Mouse (Mus musculus) megakaryocyte, embryonic 14.5 days (primary cell): ENCODE results near the gene Kansl3.

Experiments used
- FLI1 ChIP-seq: IDR thresholded peaks from 2 replicates; pipeline ENCODE4 v1.6.1; 2012; ENCODE audit warnings: low read length, inconsistent platforms, mixed read lengths
- GATA1 ChIP-seq: IDR thresholded peaks from 3 replicates; pipeline ENCODE4 v1.6.1; 2012; ENCODE audit warnings: mixed read lengths, low read length, inconsistent platforms, borderline replicate concordance

DNA sequence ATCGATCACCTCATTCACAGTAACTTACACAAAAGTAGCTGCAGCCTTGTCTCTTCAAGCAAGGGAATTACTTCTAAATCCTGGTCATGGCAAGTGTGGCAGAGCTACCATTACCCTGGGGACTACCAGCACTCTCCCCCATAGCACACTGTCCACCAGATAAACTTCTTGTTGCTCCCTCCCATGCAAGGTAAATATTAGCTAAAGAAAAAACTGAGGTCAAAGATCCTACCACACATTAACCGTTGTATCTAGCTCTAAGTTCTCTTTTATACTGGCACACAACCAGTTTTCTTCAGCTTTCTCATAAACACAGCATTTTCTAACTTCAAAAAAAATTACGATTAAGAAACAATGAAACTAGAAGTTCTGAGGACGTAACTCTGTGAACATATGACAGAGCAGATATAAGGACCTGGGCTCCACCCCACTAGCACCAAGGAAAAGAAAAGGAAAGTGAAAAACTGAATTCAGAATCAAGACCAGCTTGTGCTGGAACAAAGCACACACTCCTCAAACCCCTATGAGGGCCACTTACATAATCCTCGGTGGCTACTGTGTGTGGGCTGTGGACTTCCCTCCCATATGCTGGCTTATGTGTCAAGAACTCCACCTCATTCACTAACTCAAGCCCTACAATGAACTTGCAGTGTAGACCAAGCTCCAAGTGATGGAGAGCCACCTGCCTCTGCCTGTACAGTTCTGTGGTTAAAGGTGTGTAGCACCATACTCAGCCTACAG lies 11.9 kb downstream of the Kansl3 start:
- TF ChIP-seq GATA1 (no peak), FLI1 (no peak)
